Mouse (Mus musculus): ENCODE measurements around the gene Man1a. TPM values are rescaled to one million over a fixed set of nuclear protein-coding genes. Genes with fewer than 3 reads are reported as not detected.

Man1a gene
- total RNA-seq, 2 experiments from 2014 or later = 23.4 to 25.8 TPM

DNA sequence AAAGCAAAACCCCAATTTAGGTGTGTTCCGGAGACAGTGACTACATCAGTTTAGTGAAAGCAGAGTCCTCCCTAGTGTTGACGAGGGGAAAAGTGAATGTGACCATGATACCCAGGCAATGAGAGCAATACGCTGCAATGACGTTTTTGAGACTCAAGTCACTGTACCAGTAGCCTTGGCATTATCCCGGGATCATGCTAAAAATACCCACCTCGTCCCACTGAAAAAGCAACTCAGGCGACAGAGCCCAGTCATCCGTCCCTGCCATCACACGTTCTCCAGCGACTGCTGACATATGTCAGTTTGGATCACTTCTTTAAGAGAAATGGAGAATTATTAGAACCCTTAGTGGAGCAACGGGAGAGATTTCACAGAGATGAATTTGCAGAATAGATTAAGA, 13.6 kb downstream of the Man1a start:
- DNase-seq (ENCODE audit: low spot score in 2 of 2) = no peak

DNA sequence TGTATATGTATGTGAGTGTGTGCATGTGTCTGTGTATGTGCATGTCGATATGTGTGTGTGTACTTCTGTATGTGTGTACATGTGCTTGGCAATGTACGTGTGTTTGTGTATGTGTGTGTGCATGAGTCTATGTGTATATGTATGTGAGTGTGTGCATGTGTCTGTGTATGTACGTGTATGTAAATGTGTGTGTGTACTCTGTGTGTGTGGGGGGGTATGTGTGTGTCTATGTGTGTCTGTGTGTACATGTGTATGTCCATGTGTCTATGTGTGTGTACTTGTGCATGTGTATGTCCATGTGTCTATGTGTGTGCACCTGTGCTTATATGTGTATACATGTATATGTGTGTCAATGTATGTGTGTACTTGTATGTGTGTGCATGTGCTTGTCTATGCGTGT, 15.2 kb downstream of the Man1a start:
- DNase-seq (ENCODE audit: low spot score in 2 of 2) = no peak

DNA sequence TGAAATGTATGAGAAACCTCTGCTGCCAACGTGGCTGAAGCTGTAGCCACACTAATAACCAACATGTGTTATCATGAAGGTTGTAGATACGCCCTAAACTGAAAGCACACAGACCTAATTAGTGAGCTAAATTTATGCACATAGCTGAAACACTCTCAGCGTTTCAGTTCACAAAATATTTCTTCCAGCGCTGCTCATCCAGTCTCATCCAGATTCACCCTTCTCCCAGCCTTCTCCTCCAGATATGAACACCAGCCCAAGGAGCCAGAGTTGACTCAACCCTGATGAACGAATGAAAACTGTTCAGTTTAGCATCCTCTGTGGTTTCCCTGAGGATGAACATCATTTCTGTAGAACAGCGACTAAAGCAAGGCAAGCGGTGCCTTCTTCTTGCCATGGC, 15.8 kb downstream of the Man1a start:
- DNase-seq (ENCODE audit: low spot score in 2 of 2) = no peak

DNA sequence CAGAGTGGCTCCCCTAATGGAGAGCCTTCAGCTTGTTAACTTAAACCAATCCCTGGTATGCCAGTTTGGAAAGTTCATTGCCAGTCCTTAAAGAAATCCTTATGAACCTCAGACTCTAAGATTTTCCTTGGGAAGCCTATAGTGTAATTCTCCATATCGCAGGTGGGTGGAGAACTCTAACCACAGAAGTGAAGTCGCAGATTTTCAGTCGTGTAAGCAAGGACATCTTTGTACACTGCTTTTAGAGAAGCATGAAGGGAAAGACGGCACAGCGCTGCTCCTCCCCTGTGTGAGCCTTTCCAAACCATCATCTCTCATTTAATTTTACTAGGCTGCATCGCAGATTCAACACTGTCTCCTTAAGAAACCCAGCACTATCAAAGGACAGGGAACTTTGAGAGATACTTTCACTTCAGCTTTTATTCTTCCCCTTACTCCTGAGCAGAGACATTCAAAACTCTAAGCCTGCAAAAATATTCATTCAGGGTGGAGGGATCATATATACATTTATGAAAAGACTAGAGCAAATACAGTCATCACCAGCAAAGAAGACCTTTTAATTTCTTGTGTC, 16.6 kb downstream of the Man1a start:
- DNase-seq (ENCODE audit: low spot score in 2 of 2) = no peak

DNA sequence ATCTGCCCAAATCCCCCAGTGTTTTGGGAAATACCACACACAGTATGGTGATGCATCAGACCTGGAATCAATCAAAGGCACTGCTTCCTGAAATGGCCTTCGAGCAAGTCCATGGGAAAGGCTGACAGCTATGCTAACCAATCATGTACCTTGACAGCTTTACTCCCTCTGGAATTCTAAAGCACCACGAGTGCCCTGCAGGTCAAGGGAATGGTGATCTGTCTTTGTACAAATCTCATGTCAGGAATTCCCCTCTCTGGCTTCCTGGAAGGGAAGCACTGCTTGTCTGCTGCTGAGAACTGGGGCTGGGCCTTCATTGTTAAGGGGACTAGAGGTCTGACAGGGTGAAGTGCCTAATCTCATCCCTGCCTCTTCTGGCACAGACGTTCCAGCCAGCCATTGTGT, 17.3 kb downstream of the Man1a start:
- DNase-seq (ENCODE audit: low spot score in 2 of 2) = no peak

DNA sequence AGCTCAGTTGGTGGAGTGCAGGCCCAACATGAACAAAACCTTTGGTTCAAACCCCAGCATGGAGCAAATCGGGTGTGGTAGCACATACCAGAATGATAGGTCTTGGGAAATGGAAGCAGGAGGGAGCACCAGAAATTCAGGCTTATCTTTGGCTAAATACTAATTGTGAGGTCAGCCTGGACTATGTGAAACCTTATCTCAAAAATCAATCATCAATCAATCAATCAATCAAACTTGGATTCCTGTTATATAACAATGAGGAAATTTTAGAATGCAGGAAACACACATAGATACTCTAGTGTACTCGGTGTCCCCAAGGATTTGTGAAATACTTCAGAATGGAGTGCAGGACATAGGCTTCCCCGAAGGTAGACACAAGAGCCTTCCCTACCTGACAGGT, 17.8 kb downstream of the Man1a start:
- DNase-seq (ENCODE audit: low spot score in 2 of 2) = no peak

DNA sequence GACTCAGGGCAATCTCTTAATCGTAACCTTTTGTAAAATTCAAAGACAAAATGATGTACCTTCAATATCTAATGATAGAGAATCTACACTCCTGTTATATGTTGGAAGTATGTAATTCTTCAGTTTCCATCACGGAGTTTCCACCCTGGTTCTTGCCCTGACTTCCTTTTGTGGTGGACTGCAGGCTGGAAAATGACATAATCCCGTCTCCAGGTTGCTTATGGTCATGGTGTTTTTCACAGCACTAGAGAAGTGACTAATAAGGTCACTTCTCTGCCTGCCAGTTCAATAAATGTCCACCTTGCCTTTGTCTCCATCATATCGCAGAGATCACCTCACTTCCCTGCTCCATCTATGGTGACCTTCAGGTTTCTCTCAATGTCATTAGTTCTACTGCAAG, 22.2 kb downstream of the Man1a start:
- no peak for DNase-seq (ENCODE audit: low spot score in 2 of 2)

DNA sequence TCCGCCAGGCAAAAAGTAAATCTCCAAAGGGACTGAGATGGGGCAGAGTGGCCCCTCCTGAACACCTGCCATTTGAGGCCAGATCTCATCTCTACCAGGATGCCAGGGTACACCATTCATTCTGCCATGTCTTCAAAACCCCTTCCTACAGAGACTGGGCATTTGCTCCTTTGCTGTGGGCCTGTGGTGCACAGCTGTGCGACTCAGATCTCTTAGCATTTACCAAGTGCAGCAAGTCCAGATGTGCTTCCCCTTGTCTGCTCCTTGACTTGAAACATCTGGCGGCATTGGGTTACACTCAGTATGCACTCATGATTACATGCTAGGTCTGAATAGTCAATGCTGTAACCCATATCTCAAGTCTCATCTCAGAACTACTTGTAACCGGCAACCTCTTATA, 28.5 kb downstream of the Man1a start:
- no peak for DNase-seq (ENCODE audit: low spot score in 2 of 2)

DNA sequence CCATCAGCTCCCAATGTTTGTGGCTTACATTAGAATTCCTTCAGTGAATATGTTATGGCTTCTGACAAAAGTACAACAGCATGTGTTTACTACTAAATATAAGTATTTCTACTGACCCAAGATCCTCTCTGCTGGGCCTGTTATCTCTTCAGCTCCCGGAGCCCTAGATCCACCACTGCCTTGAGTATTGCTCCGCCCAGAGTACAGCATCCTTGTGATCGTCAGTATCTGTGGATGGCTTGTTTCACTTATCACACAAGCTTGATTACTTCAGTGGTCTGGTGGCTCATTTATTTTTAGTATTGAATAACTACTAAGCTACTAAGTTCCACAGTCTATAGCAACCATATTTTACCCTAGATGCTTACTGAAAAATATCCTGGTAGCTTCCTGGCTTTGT, 33.1 kb downstream of the Man1a start:
- DNase-seq (ENCODE audit: low spot score in 2 of 2) = no peak

DNA sequence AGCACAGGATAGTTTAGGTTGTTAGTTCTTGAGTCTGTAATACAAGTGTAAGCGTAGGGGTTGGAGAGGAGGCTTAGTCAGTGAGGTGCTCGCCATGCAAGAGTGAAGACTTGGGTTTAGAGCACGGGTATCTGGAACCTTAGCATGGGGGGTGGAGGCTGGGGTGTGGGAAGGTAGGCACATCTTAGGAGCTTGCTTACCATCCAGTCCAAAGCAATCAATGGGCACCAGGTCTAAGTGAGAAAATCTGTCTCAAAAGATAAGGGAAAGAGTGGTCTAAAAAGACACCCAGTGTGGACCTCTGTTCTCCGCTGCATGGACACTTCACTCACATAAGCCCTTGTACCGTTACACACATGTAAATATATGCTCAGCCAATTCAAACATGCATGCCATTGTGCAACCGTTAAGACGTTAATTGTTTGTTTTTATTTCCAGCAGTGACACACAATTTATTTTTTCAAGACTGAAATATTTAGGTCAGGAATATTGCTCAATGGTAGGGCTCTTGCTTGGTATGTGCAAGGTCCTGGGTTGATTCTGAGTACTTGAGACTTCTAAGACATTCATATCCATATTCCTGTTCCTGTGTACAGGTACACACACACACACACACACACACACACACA, 34.1 kb downstream of the Man1a start:
- DNase-seq (ENCODE audit: low spot score in 2 of 2) = no peak

DNA sequence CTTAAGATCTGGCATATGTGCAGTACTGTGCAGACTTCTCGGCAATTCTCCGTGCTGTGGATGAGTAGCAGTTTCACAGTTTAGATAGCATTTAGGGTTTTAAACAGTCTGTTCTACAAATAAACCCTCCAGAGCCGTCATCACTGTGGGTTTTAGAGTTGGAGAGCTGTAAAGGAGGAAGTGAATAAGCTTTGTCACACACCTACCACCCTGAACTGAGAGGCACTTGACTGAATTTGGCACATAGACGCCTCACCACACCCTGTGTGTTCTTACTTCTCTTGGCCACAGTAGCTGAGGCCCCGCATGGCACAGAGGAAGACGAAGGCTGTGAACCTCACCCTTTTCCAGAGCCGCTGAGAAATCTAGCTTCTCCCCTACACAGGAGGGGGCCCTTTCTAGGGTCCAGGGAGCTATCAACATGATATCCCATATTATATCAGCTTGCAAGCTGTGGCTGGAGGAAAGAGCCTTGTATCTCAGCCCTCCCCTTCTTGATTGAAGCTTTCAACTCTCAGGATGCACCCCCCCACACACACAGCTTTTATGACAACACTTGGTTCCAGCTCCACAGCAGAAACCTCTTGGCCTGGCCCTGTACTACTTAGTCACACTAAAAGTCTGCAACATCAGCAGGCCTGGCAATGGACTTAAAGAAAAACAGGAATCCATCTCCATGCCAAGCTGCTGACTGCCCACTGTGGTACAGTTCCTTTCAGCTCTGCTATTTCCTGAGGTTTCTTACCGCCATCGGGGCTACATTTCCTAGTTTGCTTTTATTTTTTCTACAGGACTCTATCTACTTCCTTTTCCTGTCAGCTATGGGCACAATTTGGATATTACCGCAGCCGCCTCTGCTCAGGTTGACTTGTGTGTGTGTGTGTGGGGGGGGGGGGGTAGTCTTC, 35.9 kb downstream of the Man1a start:
- DNase-seq (ENCODE audit: low spot score in 2 of 2) = no peak

DNA sequence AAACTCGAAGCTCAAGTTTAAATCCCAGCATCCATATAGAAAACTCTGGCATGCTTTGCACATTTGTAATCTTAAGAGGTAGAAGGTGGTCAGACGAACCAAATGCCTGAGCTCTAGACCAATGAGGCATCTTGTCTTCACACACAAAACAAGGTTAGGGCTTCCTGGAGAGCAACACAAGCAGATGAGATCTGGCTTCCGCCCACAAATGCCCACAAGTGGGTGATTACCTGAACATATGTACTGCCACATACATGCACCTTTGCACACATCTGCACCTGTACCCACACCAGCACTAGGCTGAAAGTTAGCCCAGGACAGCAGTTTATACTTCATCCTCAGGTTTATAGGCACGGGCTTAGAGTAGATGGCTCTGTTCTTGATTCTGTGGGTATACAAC, 36.7 kb downstream of the Man1a start:
- no peak for DNase-seq (ENCODE audit: low spot score in 2 of 2)

DNA sequence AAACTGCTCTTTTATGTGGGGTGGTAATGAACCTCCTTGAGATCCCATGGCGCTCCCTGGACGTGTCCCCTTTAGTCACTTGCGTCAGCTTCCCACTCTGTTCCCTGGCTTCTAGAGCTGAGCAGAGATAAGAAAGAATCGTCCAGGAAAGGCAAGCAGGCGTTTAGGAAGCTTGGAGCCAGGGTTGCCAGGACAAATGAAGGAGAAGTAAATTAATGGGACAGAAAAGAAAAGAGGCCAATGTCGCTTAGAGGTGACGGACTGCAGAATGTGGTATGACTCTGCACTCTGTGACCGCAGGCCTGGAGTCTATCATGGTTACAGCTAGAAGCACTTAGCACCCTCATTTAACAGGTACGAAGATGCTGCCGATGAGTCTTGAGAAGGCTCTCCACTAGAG, 37.7 kb downstream of the Man1a start:
- no peak for DNase-seq (ENCODE audit: low spot score in 2 of 2)

DNA sequence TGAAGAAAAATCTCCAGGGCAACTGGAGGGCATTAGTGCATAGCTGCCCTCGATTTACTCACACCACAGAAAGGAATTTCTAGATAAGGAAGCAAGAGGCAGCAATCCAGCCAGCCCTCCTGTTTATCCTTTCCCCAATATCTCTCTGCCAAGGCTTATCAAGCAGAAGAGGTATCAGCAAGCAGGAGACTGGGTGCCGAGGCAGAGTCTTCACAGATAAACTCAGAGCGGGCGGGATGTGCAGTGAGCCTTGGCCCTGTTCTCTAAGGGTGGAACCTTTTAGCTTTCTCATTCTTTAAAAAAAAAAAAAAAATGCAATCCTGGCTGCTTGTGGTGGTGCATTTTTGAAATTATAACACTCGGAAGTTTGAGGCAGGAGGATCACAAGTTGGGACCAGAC, 38.2 kb downstream of the Man1a start:
- no peak for DNase-seq (ENCODE audit: low spot score in 2 of 2)

DNA sequence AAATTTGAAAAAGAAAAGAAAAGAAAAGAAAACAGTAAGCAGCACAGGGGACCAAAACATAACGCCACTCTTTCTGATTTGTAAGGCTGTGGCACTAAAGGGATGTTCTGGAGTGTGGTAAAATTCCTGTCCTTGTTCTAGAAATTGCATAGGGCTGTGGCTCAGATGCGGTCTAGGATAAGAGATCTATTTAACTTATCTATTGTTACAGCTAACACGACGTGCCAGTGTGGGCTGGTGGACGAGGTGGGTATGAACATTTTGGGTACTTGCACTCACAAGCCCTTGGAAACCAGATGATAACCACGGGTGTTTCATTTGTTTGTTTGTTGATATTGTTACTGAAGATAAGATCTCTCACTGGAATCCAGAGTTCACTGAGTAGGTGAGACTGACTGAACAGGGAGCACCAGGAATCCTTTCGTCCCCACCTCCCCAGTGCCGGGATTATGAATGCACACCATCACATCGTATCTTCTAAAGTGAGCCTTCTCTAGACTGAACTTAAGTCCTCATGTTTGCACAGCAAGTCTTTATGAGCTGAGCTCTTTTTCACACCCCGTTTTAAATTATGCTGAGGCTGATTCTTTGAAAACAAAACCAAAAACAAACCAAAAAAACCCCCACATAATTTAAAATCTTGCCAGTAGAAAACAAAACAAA, 38.9 kb downstream of the Man1a start:
- DNase-seq (ENCODE audit: low spot score in 2 of 2) = no peak

DNA sequence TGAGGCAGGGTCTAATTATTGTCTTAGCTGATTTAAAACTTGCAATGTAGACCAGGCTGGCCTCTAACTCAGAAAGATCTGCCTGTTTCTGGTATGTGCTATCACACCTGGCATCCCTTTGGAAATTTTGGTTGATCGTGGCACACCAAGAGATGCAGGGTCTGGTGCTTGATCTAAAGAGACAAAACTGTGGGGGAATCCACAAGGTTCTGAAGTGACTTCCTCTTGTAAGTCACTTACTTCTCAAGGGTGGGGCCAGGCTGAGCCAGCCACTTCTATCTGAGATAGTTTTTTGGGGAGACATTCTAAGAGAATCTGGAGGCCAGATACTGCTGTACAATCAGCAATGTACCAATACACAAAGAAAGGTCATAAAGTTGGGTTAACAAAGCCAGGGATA, 40.8 kb downstream of the Man1a start:
- DNase-seq (ENCODE audit: low spot score in 2 of 2) = no peak

DNA sequence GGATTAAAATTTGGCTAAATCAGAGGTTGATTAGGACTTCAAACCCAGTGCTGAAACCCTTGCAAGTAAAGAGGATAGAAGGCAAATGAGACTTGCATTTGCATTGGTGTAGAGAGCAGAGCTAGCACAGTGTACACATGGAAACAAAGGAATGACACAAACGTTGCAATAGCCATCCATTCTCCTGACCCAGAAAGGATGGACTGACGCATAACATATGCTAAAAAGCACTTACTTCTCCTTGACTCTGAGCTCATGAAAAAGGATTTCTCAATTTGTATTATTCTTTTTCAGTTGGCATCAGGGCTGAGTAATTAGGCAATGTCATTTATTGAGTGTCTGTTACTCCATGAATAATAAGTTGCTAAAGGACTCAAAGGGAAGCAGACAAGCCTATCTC, 41.6 kb downstream of the Man1a start:
- DNase-seq (ENCODE audit: low spot score in 2 of 2) = no peak

DNA sequence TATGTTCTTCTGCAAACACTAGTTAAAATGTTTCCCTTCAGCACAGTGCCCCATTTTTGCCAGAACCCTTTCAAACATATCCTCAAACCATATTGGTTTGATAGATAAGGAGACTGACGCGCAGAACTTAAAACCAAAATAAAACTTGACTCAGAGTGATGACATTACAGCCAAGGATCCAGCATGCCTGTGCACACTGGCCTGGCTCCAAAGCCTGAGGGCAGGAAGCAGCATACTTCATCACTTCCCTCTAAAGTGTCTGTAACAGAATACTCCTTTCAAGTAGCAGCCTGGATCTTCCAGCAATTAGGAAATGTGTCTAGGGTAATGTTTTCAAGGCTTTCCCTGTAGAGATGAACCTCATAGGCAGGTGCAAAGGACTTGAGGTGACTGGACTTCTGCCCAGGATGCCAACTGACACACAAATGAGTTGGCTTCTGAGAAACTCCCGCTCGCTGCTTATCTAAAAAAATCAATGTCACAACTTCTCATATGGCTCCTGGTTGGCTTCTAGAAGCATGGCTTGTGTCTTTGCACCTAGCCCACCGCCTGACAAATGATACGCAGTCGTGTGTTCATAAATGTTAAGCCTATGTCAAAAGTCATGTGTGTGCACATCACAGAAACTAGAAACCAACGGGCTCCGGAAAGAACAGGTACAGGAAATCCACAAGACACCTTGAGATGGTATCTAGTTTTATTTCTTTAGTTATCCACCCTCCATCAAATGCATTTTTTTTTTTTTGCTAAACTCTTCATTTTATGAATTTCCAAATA, 43.9 kb downstream of the Man1a start:
- no peak for DNase-seq (ENCODE audit: low spot score in 2 of 2)

DNA sequence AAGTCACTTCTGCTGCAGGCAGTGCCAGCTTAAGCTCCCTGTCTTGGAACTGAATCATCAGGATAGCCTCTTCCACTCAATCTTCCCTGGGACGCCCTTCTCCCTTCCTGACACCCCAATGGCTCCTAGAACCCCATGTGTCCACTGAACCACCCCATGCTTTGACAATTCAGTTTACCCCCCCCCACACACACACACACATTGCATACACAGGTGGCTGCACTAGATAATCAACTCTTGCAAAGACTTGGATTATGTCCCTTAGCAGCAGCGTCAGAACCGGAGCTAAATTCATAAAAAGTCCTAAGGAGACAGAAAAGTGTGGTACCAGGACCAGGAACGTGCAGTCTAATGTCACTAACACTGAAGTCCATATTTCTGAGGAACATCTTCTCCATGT, 47.5 kb downstream of the Man1a start:
- no peak for DNase-seq (ENCODE audit: low spot score in 2 of 2)

DNA sequence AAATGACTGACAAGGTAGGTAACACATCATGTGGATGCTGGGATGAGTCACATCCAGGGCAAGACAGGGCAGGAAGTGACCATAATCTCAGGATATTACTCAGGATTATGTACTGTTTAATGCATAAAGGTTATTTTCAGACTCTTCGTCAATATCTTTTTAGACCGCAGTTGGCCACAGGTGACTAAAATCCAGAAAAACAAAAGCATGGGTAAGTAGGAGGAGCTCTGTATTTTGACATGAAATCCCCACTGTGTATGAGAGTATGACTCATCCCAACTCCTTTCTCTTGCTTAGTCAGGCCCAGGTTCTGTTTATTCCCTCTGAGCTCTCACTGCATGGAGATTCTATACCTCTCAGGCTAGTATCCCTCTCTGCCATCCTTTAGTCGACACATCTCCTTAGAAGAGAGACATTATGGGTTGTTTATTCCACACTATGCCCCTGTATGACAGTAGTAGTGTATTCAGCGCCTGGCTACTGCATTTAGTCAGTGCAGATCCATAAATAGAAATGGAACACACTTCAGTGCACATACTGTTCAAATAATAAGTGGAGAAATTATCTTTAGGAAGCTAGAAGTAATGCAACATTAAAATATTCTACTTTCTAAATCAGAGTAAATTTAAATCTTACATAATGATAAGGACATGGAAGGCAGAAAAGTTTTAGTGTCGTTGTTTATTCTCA, 49.5 kb downstream of the Man1a start:
- no peak for DNase-seq (ENCODE audit: low spot score in 2 of 2)

DNA sequence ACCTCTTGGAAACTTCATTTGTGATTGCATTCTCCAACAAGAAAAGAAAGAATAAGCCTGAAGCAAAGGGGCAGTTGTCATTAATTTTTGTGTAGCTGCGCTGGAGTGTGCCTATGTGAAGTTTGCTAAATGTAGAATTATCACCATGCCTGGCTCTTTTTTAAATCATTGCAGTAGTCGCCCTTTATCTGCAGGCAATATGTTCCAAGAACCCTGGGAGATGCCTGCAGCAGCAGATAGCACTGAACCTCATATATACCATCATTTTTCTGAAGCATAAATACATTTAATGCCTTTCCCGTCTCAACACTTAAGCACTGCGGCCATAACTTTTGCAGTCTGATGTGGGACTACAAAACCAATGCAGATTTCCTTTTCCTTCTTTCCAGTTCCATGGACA, 50.3 kb downstream of the Man1a start:
- no peak for DNase-seq (ENCODE audit: low spot score in 2 of 2)
